ENCODE assay signal across 19 mouse cellular contexts in genomic region chr1:5311656-5312055, GRCm38 (mm10).
"Had no signal": no experiment of that assay in that cellular context is flagged by ENCODE, and none has a peak within 500 bp of the region (broad histone marks: within the 10 kb centered on the region; RNA-seq: fewer than 3 reads in every experiment).

No protein-coding gene starts in this region.

- H3K36me3 ChIP-seq: midbrain, embryonic 10.5 days; midbrain, embryonic 12.5 days; neural tube, embryonic 13.5 days; neural tube, embryonic 15.5 days had no signal

- H3K4me2 ChIP-seq: lung, embryonic 14.5 days; midbrain, embryonic 12.5 days; neural tube, embryonic 13.5 days; neural tube, embryonic 15.5 days had no signal

- ATAC-seq: midbrain, embryonic 16.5 days had no signal

- H3K9me3 ChIP-seq: midbrain, embryonic 12.5 days; neural tube, embryonic 13.5 days had no signal

- H3K9ac ChIP-seq: lung, embryonic 14.5 days; midbrain, embryonic 12.5 days; neural tube, embryonic 13.5 days; neural tube, embryonic 15.5 days had no signal

- H3K27ac ChIP-seq: midbrain, embryonic 10.5 days; midbrain, embryonic 12.5 days; neural tube, embryonic 13.5 days; neural tube, embryonic 15.5 days had no signal

- DNase-seq: lung, adult 18-20 months; lung, embryonic 14.5 days; lung, postnatal 10 days; lung, postnatal 4 days; midbrain, embryonic 14.5 days; retina, postnatal 1 day; right cerebral cortex, adult 18-20 months; right cerebral cortex, postnatal 25 days; right cerebral cortex, postnatal 4 days; spleen, adult 18-20 months; thymus, adult 18-20 months; thymus, postnatal 14 days; thymus, postnatal 36 days had no signal

- H3K27me3 ChIP-seq: midbrain, embryonic 12.5 days; neural tube, embryonic 13.5 days; neural tube, embryonic 15.5 days had no signal

- H3K4me1 ChIP-seq: midbrain, embryonic 10.5 days; midbrain, embryonic 12.5 days; neural tube, embryonic 13.5 days; neural tube, embryonic 15.5 days had no signal

- H3K4me3 ChIP-seq: midbrain, embryonic 10.5 days; midbrain, embryonic 12.5 days; myocyte; neural tube, embryonic 13.5 days; neural tube, embryonic 15.5 days had no signal
